Mouse (Mus musculus): ENCODE data around the gene C1qa. TPM values are rescaled to one million over a fixed set of nuclear protein-coding genes. Genes with fewer than 3 reads are reported as not detected.

The C1qa gene
- 50.0 and 58.6 TPM in 2 replicates for polyA plus RNA-seq (2015; fragmentation: Nextera tagmentation; extraction: Ambion mirVana)

- no peak within 1 kb of the TSS for H3K4me2 ChIP-seq (replicated peaks)
- no peak within 1 kb of the TSS for H3K4me3 ChIP-seq (replicated peaks)
- no peak within 1 kb of the TSS for H3K9ac ChIP-seq
- H3K27me3 ChIP-seq (replicated peaks) = peaks cover 12% of the 10 kb centered on the region
- whole genome bisulfite sequencing = 63% methylated on average over 9 of the region's 9 CpGs
- no peaks in the 10 kb centered on the region for H3K36me3 ChIP-seq
- ATAC-seq = no peak
- no peak within 1 kb of the TSS for H3K27ac ChIP-seq
- no peaks in the 10 kb centered on the region for H3K9me3 ChIP-seq
- H3K4me1 ChIP-seq (replicated peaks) = no peaks in the 10 kb centered on the region; the same call in none of the 2 replicates
These were observed at the start of gene C1qa for GRCm38 (mm10) chr4:136898637-136899036. Gene C1qa (minus strand): TSS chr4:136898803.

GRCm38 (mm10) chr4:136945397-136945796, 46.8 kb upstream of the C1qa start:
- no peak overlapping the region for H3K4me3 ChIP-seq (replicated peaks)
- ATAC-seq = no peak
- H3K27ac ChIP-seq = no peak overlapping the region
- no peak overlapping the region for H3K4me2 ChIP-seq (replicated peaks)
- 62% methylated on average over 17 of the region's 17 CpGs for WGBS
- H3K9me3 ChIP-seq = no peaks in the 10 kb centered on the region
- H3K36me3 ChIP-seq = no peaks in the 10 kb centered on the region
- H3K4me1 ChIP-seq (replicated peaks) = peaks cover 3% of the 10 kb centered on the region; the same call in 1 of the 2 replicates
- H3K9ac ChIP-seq = no peak overlapping the region
- peaks cover 21% of the 10 kb centered on the region for H3K27me3 ChIP-seq (replicated peaks)

GRCm38 (mm10) chr4:136944558-136945350, 46.2 kb upstream of the C1qa start:
- H3K4me3 ChIP-seq (replicated peaks) = no peak overlapping the region
- no peaks in the 10 kb centered on the region for H3K36me3 ChIP-seq
- ATAC-seq = no peak

GRCm38 (mm10) chr4:136943175-136943574, 44.6 kb upstream of the C1qa start:
- no peak overlapping the region for H3K4me3 ChIP-seq (replicated peaks)
- H3K27me3 ChIP-seq (replicated peaks) = peaks cover 21% of the 10 kb centered on the region
- no peak overlapping the region for H3K27ac ChIP-seq
- no peak overlapping the region for H3K4me2 ChIP-seq (replicated peaks)
- no peaks in the 10 kb centered on the region for H3K9me3 ChIP-seq
- no peak for ATAC-seq
- peaks cover 3% of the 10 kb centered on the region; the same call in 1 of the 2 replicates for H3K4me1 ChIP-seq (replicated peaks)
- no peak overlapping the region for H3K9ac ChIP-seq
- 17% methylated on average over 13 of the region's 13 CpGs for WGBS
- H3K36me3 ChIP-seq = no peaks in the 10 kb centered on the region

More at GRCm38 (mm10) chr4:136944558-136945350, 46.2 kb upstream of the C1qa start:
- Histone ChIP-seq H3K4me1 (replicated peaks) (peaks cover 3% of the 10 kb centered on the region; the same call in 1 of the 2 replicates), H3K27me3 (replicated peaks) (peaks cover 21% of the 10 kb centered on the region), H3K4me2 (replicated peaks) (no peak overlapping the region), H3K9me3 (no peaks in the 10 kb centered on the region), H3K9ac (no peak overlapping the region), H3K27ac (no peak overlapping the region)
- WGBS = 75% methylated on average over 11 of the region's 11 CpGs

GRCm38 (mm10) chr4:136942761-136943160, 44.2 kb upstream of the C1qa start:
- peak; percentile 41; the same call in 1 of the 2 replicates for ATAC-seq
- Histone ChIP-seq H3K9ac (no peak overlapping the region), H3K4me1 (replicated peaks) (peaks cover 3% of the 10 kb centered on the region; the same call in 1 of the 2 replicates), H3K4me2 (replicated peaks) (0 out of 2 replicates have a peak overlapping the region, but pooled peaks have one; percentile 9), H3K4me3 (replicated peaks) (no peak overlapping the region), H3K36me3 (no peaks in the 10 kb centered on the region), H3K9me3 (no peaks in the 10 kb centered on the region), H3K27me3 (replicated peaks) (peaks cover 21% of the 10 kb centered on the region), H3K27ac (no peak overlapping the region)
- 20% methylated on average over 18 of the region's 18 CpGs for WGBS

GRCm38 (mm10) chr4:136937935-136938334, 39.3 kb upstream of the C1qa start:
- peaks cover 12% of the 10 kb centered on the region for H3K27me3 ChIP-seq (replicated peaks)
- no peaks in the 10 kb centered on the region for H3K9me3 ChIP-seq
- no peak overlapping the region for H3K9ac ChIP-seq
- H3K4me3 ChIP-seq (replicated peaks) = no peak overlapping the region
- no peak overlapping the region for H3K4me2 ChIP-seq (replicated peaks)
- H3K4me1 ChIP-seq (replicated peaks) = peaks cover 3% of the 10 kb centered on the region; the same call in 1 of the 2 replicates
- WGBS = 88% methylated on average over 5 of the region's 5 CpGs
- no peak for ATAC-seq
- H3K27ac ChIP-seq = no peak overlapping the region
- H3K36me3 ChIP-seq = no peaks in the 10 kb centered on the region

- no peak for ATAC-seq
- Histone ChIP-seq H3K4me1 (replicated peaks) (no peaks in the 10 kb centered on the region; the same call in 1 of the 2 replicates), H3K27me3 (replicated peaks) (peaks cover 7% of the 10 kb centered on the region), H3K9me3 (no peaks in the 10 kb centered on the region), H3K9ac (no peak overlapping the region), H3K27ac (no peak overlapping the region), H3K4me3 (replicated peaks) (no peak overlapping the region), H3K4me2 (replicated peaks) (no peak overlapping the region), H3K36me3 (no peaks in the 10 kb centered on the region)
- WGBS = 76% methylated on average over 4 of the region's 4 CpGs
These were observed 38.7 kb upstream of the C1qa start for GRCm38 (mm10) chr4:136937344-136937743.

GRCm38 (mm10) chr4:136934746-136935613, 36.4 kb upstream of the C1qa start:
- H3K9ac ChIP-seq = no peak overlapping the region
- no peaks in the 10 kb centered on the region for H3K27me3 ChIP-seq (replicated peaks)
- H3K9me3 ChIP-seq = no peaks in the 10 kb centered on the region
- WGBS = 50% methylated on average over 18 of the region's 18 CpGs
- no peak overlapping the region for H3K4me3 ChIP-seq (replicated peaks)
- no peak overlapping the region for H3K4me2 ChIP-seq (replicated peaks)
- no peak overlapping the region for H3K27ac ChIP-seq
- no peaks in the 10 kb centered on the region for H3K36me3 ChIP-seq
- ATAC-seq = 0 out of 2 replicates have a peak, but pooled peaks have one; percentile 34
- no peaks in the 10 kb centered on the region for H3K4me1 ChIP-seq (replicated peaks)

- H3K9ac ChIP-seq = no peak overlapping the region
- peak; percentile 34; the same call in 1 of the 2 replicates for ATAC-seq
- no peaks in the 10 kb centered on the region for H3K4me1 ChIP-seq (replicated peaks)
- WGBS = 81% methylated on average over 8 of the region's 8 CpGs
- no peak overlapping the region for H3K4me3 ChIP-seq (replicated peaks)
- no peaks in the 10 kb centered on the region for H3K9me3 ChIP-seq
- no peak overlapping the region for H3K27ac ChIP-seq
- H3K36me3 ChIP-seq = no peaks in the 10 kb centered on the region
- no peak overlapping the region for H3K4me2 ChIP-seq (replicated peaks)
- peaks cover 11% of the 10 kb centered on the region; the same call in 1 of the 2 replicates for H3K27me3 ChIP-seq (replicated peaks)
These were observed 31.9 kb upstream of the C1qa start for GRCm38 (mm10) chr4:136930474-136930873.

GRCm38 (mm10) chr4:136928928-136929327, 30.3 kb upstream of the C1qa start:
- Histone ChIP-seq H3K4me2 (replicated peaks) (no peak overlapping the region), H3K27ac (no peak overlapping the region), H3K36me3 (no peaks in the 10 kb centered on the region), H3K9ac (no peak overlapping the region), H3K9me3 (no peaks in the 10 kb centered on the region), H3K27me3 (replicated peaks) (peaks cover 11% of the 10 kb centered on the region; the same call in 1 of the 2 replicates), H3K4me1 (replicated peaks) (no peaks in the 10 kb centered on the region), H3K4me3 (replicated peaks) (no peak overlapping the region)
- no peak for ATAC-seq
- 12% methylated on average over 5 of the region's 5 CpGs for WGBS

GRCm38 (mm10) chr4:136925804-136926203, 27.2 kb upstream of the C1qa start:
- WGBS = 23% methylated on average over 15 of the region's 15 CpGs
- Histone ChIP-seq H3K27me3 (replicated peaks) (peaks cover 13% of the 10 kb centered on the region; the same call in 1 of the 2 replicates), H3K4me1 (replicated peaks) (no peaks in the 10 kb centered on the region)

GRCm38 (mm10) chr4:136924529-136924928, 25.9 kb upstream of the C1qa start:
- Histone ChIP-seq H3K27ac (no peak overlapping the region), H3K9me3 (no peaks in the 10 kb centered on the region), H3K9ac (no peak overlapping the region), H3K36me3 (no peaks in the 10 kb centered on the region), H3K4me3 (replicated peaks) (no peak overlapping the region), H3K4me2 (replicated peaks) (no peak overlapping the region), H3K4me1 (replicated peaks) (no peaks in the 10 kb centered on the region), H3K27me3 (replicated peaks) (peaks cover 13% of the 10 kb centered on the region; the same call in 1 of the 2 replicates)
- no peak for ATAC-seq
- WGBS = 6% methylated on average over 6 of the region's 6 CpGs

More at GRCm38 (mm10) chr4:136925804-136926203, 27.2 kb upstream of the C1qa start:
- ATAC-seq = no peak
- Histone ChIP-seq H3K9ac (no peak overlapping the region), H3K4me3 (replicated peaks) (no peak overlapping the region), H3K27ac (no peak overlapping the region), H3K36me3 (no peaks in the 10 kb centered on the region), H3K9me3 (no peaks in the 10 kb centered on the region), H3K4me2 (replicated peaks) (no peak overlapping the region)

Measured in intestine, embryonic 15.5 days (tissue).